Mouse (Mus musculus) granulocyte monocyte progenitor cell, adult 5-6 weeks (primary cell): ENCODE data around the gene Btg1-ps2. TPM values are rescaled to one million over a fixed set of nuclear protein-coding genes. Genes with fewer than 3 reads are reported as not detected.
"Not testable (repeated sequence)": the region's sequence is repeated elsewhere in the genome, so short reads cannot be mapped to it uniquely, and the experiment has no call there.

Source experiments
- ATAC-seq: replicated peaks from 2 replicates; pipeline ENCODE4 v1.8.0; 2016; ENCODE audit warnings: mild to moderate bottlenecking, moderate TSS enrichment, inconsistent platforms; ENCODE audit not compliant: poor library complexity, severe bottlenecking
- total RNA-seq, 2 experiments: library from RNA; stranded (forward) in 1 of 2; stranded (reverse) in 1 of 2; fragments of 200-712, 200-1000 nt in 1 of 2; fragments of >200 nt in 1 of 2; fragmentation: Nextera tagmentation in 1 of 2; gene quantifications; 2 replicates each; pipeline ENCODE4 v1.2.3; 2014 to 2017

The Btg1-ps2 gene
- total RNA-seq (2014; fragmentation: Nextera tagmentation) (not detected in 2 replicates), total RNA-seq (2017) (not detected in 2 replicates)

GRCm38 (mm10) chrX:38043014-38043413, at the start of gene Btg1-ps2:
Btg1-ps2 (minus strand) TSS chrX:38043114.
- ATAC-seq: not testable (repeated sequence)

- ATAC-seq: no peak
Observed at GRCm38 (mm10) chrX:38085041-38085440, 42.1 kb upstream of the Btg1-ps2 start, which contains the start of gene Rhox11. Rhox11 (minus strand) TSS chrX:38085141.

DNA sequence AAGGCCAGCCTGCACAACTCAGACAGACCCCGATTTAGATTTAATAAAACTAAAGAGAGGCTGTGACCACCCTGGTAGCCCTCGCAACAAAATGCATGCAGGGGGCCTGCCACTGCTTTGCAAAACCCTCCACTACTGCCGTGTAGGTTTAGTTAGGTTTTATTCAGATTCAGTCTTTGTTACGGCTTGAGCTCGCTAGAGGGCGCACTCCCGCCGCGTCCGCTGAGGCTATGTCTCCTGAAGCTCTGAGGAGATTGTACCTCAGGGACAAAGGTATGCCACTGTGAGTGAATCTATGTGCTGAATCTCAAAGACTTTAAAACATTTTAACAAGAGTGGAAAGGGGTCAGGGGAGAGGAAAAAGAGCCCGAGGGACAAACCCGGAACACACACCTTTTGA, 41.3 kb upstream of the Btg1-ps2 start:
- no peak for ATAC-seq

DNA sequence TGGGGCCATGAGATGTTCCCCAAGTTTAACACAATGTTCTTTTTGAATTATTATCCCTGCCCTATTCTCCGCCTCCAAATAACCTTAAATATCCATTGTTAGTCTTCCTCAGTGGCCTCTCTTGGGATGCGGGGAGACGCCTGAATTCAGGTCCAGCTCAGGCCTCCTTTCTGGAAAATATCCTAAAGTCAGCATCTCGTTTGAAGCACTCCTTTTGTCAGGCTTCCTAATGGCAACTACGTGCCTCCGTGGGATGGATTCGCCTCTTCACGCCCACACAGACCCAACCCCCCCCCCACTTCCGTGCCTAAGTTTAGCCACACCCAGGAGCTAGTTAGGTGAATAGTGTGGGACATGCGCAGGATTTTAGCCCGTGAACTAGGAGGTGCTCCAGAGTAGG, 23.3 kb upstream of the Btg1-ps2 start, which contains the start of gene Rhox10:
TSS of gene Rhox10 (plus strand) at position 301 of the 400 bp plus-strand sequence.
- no peak for ATAC-seq

DNA sequence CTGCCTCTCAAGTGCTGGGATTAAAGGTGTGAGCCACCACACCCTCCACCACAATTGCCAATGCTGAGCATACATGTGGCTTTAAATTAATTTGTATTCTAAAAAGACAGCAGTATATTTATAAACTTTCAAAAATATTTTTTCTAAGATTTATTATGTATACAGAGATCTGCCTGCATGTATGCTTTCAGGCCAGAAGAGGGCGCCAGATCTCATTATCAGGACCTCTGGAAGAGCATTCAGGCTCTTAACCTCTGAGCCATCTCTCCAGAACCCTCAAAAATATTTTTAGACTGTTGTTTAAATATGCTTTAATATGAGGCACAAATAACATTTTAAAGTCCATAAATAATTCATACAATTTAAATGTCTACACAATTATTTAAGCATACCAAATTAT, 18.6 kb upstream of the Btg1-ps2 start:
- no peak for ATAC-seq

GRCm38 (mm10) chrX:38039666-38040065, 3.2 kb downstream of the Btg1-ps2 start:
- no peak for ATAC-seq

- ATAC-seq: no peak
Observed at GRCm38 (mm10) chrX:38033841-38034240, 9.1 kb downstream of the Btg1-ps2 start.

DNA sequence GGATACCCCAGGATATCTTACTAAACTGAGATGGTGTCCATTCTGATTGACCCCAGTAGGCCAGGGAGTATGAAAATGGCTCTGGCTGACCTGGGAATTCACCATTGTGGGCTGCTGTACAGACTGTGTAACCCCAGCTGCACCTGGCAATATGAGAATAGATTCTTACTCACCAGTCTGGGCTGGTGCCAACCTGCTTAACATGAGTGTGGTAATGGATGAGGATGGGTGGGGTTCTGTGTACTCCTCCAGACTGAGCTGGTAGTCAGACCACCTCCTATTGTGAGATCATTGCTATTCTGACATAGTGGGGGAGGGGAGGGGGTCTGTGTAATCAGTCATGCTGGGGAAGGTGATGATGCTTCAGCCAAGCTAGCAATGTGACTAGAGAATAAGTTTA, 24.3 kb downstream of the Btg1-ps2 start, which contains the start of gene Btg1-ps1:
TSS of gene Btg1-ps1 (minus strand) at position 219 of the 400 bp plus-strand sequence.
- ATAC-seq: not testable (repeated sequence)

- ATAC-seq: no peak
Observed at GRCm38 (mm10) chrX:38008756-38009155, 34.2 kb downstream of the Btg1-ps2 start.

Other genes starting within 250 kb of the Btg1-ps2 start
- not detected in 2 replicates for gene Rhox5, start 238.3 kb downstream of the Btg1-ps2 start, total RNA-seq (2014; fragmentation: Nextera tagmentation)
- not detected in 2 replicates for gene Rhox5, start 238.3 kb downstream of the Btg1-ps2 start, total RNA-seq (2017)
- gene Rhox6, start 216.2 kb downstream of the Btg1-ps2 start, total RNA-seq (2014; fragmentation: Nextera tagmentation): not detected in 2 replicates
- not detected in 2 replicates for gene Rhox6, start 216.2 kb downstream of the Btg1-ps2 start, total RNA-seq (2017)
- not detected in 2 replicates for gene Rhox7a, start 211.4 kb downstream of the Btg1-ps2 start, total RNA-seq (2014; fragmentation: Nextera tagmentation)
- not detected in 2 replicates for gene Rhox7a, start 211.4 kb downstream of the Btg1-ps2 start, total RNA-seq (2017)
- gene Rhox8, start 164.2 kb downstream of the Btg1-ps2 start, total RNA-seq (2014; fragmentation: Nextera tagmentation): 0.21 TPM in 1 of 2 replicates, not detected in the other
- not detected in 2 replicates for gene Rhox8, start 164.2 kb downstream of the Btg1-ps2 start, total RNA-seq (2017)
- not detected in 2 replicates for gene Rhox7b, start 145.9 kb downstream of the Btg1-ps2 start, total RNA-seq (2014; fragmentation: Nextera tagmentation)
- gene Rhox7b, start 145.9 kb downstream of the Btg1-ps2 start, total RNA-seq (2017): not detected in 2 replicates
- gene Rhox9, start 141.3 kb downstream of the Btg1-ps2 start, total RNA-seq (2014; fragmentation: Nextera tagmentation): not detected in 2 replicates
- gene Rhox9, start 141.3 kb downstream of the Btg1-ps2 start, total RNA-seq (2017): not detected in 2 replicates
- gene Btg1-ps1, start 24.3 kb downstream of the Btg1-ps2 start, total RNA-seq (2014; fragmentation: Nextera tagmentation): not detected in 2 replicates
- not detected in 2 replicates for gene Btg1-ps1, start 24.3 kb downstream of the Btg1-ps2 start, total RNA-seq (2017)
- gene Rhox10, start 23.4 kb upstream of the Btg1-ps2 start, total RNA-seq (2014; fragmentation: Nextera tagmentation): not detected in 2 replicates
- gene Rhox10, start 23.4 kb upstream of the Btg1-ps2 start, total RNA-seq (2017): not detected in 2 replicates
- not detected in 2 replicates for gene Rhox11, start 42.0 kb upstream of the Btg1-ps2 start, total RNA-seq (2014; fragmentation: Nextera tagmentation)
- not detected in 2 replicates for gene Rhox11, start 42.0 kb upstream of the Btg1-ps2 start, total RNA-seq (2017)
- gene Rhox12, start 67.8 kb upstream of the Btg1-ps2 start, total RNA-seq (2014; fragmentation: Nextera tagmentation): not detected in 2 replicates
- gene Rhox12, start 67.8 kb upstream of the Btg1-ps2 start, total RNA-seq (2017): not detected in 2 replicates
- not detected in 2 replicates for gene Rhox13, start 78.1 kb upstream of the Btg1-ps2 start, total RNA-seq (2014; fragmentation: Nextera tagmentation)
- not detected in 2 replicates for gene Rhox13, start 78.1 kb upstream of the Btg1-ps2 start, total RNA-seq (2017)
- gene Zbtb33, start 146.7 kb upstream of the Btg1-ps2 start, total RNA-seq (2014; fragmentation: Nextera tagmentation): 14.4 and 20.8 TPM in 2 replicates
- gene Zbtb33, start 146.7 kb upstream of the Btg1-ps2 start, total RNA-seq (2017): 15.8 and 21.2 TPM in 2 replicates
- gene Tmem255a, start 209.3 kb upstream of the Btg1-ps2 start, total RNA-seq (2014; fragmentation: Nextera tagmentation): not detected in 2 replicates
- gene Tmem255a, start 209.3 kb upstream of the Btg1-ps2 start, total RNA-seq (2017): 0.26 TPM in 1 of 2 replicates, not detected in the other